Mouse (Mus musculus) cerebellum, adult 11-12 months (tissue): ENCODE measurements around the gene Retnlg.
"Not testable (repeated sequence)": the region's sequence is repeated elsewhere in the genome, so short reads cannot be mapped to it uniquely, and the experiment has no call there.

Source experiments
- DNase-seq: peaks from one replicate; pipeline ENCODE4 v3.0.0; 2022

Gene Retnlg

GRCm38 (mm10) chr16:48872321-48872720 is at the start of gene Retnlg:
Retnlg (plus strand) TSS chr16:48872621.
- no peak for DNase-seq

- no peak for DNase-seq
These were observed 45.9 kb upstream of the Retnlg start for GRCm38 (mm10) chr16:48826474-48826873.

DNA sequence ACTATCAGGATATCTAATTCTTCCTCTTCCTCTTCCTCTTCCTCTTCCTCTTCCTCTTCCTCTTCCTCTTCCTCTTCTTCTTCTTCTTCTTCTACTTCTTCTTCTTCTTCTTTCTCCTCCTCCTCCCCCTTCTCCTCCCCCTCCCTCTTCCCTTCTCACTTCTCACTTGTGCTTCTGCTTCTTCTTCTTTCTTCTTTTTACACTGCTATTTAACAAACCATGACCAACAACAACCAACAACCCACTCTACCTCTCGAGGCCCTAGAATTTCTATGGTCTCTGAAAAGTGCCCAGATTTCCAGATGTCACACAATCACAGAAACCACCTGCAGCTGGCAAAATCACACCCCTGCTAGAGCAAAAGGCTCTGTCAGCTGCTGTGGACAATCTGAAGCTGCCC is 44.8 kb upstream of the Retnlg start:
- DNase-seq = no peak

- DNase-seq = no peak
These were observed 43.4 kb upstream of the Retnlg start for GRCm38 (mm10) chr16:48829060-48829459.

DNA sequence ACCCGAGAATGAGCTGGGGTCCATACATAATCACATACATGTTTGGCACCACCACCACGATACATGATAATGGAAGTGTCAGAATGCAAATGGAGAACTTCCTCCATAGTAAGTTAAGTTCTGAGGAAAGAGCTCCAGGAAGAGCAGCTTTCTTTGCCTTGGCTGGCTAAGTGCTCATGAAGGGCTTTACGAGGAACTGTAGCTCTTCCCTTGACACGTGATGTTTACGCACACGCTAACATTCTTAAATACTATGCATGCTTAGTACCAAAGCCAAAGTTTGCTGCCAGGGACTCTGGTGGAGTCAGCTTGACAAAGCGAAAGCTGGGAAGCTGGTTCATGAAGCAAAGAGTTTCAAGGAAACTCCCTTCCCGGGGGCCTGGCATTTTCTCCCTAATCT is 40.4 kb upstream of the Retnlg start:
- DNase-seq = no peak

DNA sequence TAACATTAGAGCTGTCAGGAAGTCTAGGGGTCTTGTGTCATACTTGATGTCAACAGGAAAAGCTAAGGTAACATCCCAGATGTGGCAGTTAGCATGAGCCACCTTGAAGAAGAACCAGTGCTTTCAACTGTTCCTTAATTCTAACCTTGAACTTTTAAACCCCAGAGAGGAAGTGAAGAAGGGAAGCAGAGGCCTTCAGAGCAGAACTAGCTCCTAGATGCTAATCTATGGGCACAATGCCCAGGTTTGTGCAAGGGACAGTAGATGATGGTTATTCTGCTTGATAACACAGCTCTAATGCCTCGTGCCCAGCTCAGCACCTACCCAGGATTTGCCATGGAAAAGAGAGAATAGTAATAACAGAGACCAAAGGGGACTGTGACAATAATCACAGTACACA is 38.8 kb upstream of the Retnlg start:
- DNase-seq = not testable (repeated sequence)

- no peak for DNase-seq
These were observed 30.2 kb upstream of the Retnlg start, which contains the start of gene Retnla for GRCm38 (mm10) chr16:48842266-48842665. Retnla (plus strand) TSS chr16:48842551.

GRCm38 (mm10) chr16:48843671-48844386 is 28.6 kb upstream of the Retnlg start:
- DNase-seq = no peak

- not testable (repeated sequence) for DNase-seq
These were observed 7.4 kb upstream of the Retnlg start for GRCm38 (mm10) chr16:48865004-48865403.

DNA sequence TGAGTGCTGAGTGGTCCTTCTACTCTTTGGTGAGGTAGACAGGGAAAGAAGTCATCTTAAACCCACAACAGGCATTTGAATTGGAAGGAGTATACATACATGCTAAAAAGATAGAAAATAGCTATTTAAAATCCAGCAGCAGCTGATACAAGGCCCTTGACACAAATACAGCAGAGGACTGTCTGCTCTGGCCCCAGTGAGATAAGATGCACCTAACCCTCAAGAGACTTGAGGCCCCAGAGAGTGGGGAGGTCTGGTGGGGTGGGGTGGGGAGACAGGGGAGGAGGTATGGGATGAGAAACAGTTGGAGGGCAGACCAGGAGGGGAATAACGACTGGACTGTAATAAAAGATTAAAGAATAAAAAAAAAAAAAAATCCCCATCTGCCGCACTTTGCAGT is 4.7 kb upstream of the Retnlg start:
- DNase-seq = no peak

DNA sequence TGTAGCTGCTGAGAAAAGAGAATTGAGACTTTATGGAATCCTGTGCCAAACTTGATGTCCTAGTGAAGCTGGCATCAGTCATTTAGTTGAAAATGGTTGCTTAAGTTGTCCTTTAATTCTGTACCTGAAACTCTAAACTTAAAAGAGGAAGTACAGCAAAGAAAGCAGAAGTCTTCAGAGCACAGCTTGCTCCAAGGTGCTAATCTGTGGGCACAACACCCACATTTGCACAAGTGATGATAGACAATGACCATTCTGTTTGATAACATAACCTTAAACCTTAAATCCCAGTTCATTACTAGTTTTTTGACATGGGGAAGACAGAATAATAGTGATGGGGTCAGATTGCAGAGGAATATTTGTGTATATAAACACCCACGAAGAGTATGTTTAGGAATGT is 3.8 kb upstream of the Retnlg start:
- DNase-seq = no peak

GRCm38 (mm10) chr16:48869671-48870070 is 2.8 kb upstream of the Retnlg start:
- DNase-seq = no peak

- no peak for DNase-seq
These were observed 667 bp upstream of the Retnlg start for GRCm38 (mm10) chr16:48871754-48872153.

DNA sequence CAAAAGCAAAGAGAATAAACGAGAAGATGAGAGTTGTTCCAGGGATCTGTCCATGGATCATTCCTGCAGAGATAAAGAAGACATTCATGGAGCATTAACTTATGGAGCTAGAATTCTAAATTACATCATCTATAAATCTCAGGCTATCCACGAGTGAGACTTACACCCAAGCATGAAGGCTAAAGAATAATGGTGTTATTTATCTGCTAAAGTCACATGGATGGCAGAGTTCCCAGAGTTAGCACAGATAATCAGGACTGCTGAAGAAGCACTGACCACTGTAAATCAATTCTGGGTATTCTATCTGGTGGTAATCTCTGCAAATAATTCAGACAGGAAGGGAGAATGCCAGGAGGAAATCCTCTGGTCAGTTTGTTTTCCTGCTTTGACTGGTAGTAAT is 18.3 kb downstream of the Retnlg start:
- DNase-seq = no peak

GRCm38 (mm10) chr16:48899868-48900267 is 27.4 kb downstream of the Retnlg start:
- no peak for DNase-seq

DNA sequence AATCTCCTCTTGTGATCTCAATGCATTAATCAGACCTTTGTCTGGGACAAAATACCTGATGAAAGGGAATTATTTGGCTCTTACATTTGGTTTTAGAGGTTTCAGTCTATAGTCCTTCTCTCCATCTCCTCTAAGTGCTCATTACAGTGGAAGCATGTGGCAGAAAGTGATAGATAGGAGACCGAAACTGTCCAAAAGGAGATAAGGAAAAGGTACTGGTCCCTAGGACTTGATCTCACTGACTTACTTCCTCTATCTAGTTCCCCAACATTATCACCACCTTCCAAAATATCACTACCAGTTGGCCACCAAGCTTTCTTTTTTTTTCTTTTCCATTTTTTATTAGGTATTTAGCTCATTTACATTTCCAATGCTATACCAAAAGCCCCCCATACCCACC is 38.8 kb downstream of the Retnlg start:
- DNase-seq = no peak

DNA sequence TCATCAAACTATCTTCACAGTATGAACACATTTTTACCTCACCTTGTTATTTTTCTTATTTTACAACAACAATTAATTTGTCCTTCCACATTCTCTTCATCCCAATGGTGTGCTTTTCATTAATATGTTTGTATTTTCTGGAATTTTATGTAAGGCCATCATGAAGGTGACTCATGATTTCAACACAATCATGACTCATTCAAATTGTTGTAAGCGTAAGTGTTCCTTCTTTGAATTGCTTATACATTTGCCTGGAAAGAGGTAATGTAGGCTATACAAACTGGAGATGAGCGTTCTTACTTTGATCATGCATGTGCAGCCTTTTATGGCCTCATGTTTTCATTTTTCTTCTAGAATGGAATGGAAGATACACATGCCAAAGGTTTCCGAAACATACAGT is 40.8 kb downstream of the Retnlg start:
- no peak for DNase-seq

GRCm38 (mm10) chr16:48923724-48924123 is 51.3 kb downstream of the Retnlg start:
- DNase-seq = no peak
